Comparison of ENCODE assay signal across 15 mouse cellular contexts in genomic region chr1:167016269-167016668, GRCm38 (mm10). TPM values are rescaled to one million over a fixed set of nuclear protein-coding genes. Genes with fewer than 3 reads are reported as not detected.
A peak's percentile ranks its signal among the peaks of the same experiment; 100 is the strongest.
DNase-seq lines count a peak whose midpoint lies in the region; TF ChIP-seq lines count a peak whose summit lies in the region.
"Had no signal": no experiment of that assay in that cellular context is flagged by ENCODE, and none has a peak within 500 bp of the region (broad histone marks: within the 10 kb centered on the region; RNA-seq: fewer than 3 reads in every experiment).

No protein-coding gene starts in this region.

- H3K27me3 ChIP-seq in limb, embryonic 10.5 days (ENCODE audit: low read depth, poor library complexity, severe bottlenecking) = no peaks in the 10 kb centered on the region
- H3K27me3 ChIP-seq in thymus, adult 2 months (ENCODE audit: control insufficient read depth, insufficient read depth, low read length) = no peaks in the 10 kb centered on the region
- H3K27me3 ChIP-seq: kidney, embryonic 15.5 days; lung, embryonic 15.5 days; midbrain, embryonic 15.5 days; neural tube, embryonic 12.5 days had no signal

- intact Hi-C loops in gastrocnemius, postnatal 36 days (cut with DNase I) = no loop called here

- peak; percentile 57 for DNase-seq in gastrocnemius, adult 18-20 months (ENCODE audit: low spot score)
- no peak for DNase-seq in gastrocnemius, postnatal 36 days
- DNase-seq in brain, adult 2 months (ENCODE audit: low read depth, low spot score) = peak; percentile 89
- peak; percentile 69 to 77 for DNase-seq in cerebellum, adult 18-20 months
- DNase-seq in gastrocnemius, adult 8-10 months (ENCODE audit: low spot score in 2 of 2) = peak; percentile 30 to 61
- DNase-seq in limb, embryonic 10.5 days (ENCODE audit: low spot score) = no peak
- DNase-seq in thymus, adult 2 months = no peak
- DNase-seq: adrenal gland, adult 8-10 months; heart, postnatal 14 days; right cerebral cortex, postnatal 14 days had no signal

- no peak for TF ChIP-seq CTCF in thymus, adult 2 months (IDR thresholded peaks at IDR 0.05; ENCODE audit: borderline replicate concordance, control insufficient read depth, extremely low read depth, insufficient read depth, low read length, poor library complexity)

- no peak for TF ChIP-seq POLR2A in thymus, adult 2 months (IDR thresholded peaks at IDR 0.05; ENCODE audit: control insufficient read depth, extremely low read depth, insufficient read depth, low read length, poor library complexity)

- no peak overlapping the region for H3K27ac ChIP-seq in limb, embryonic 10.5 days
- no peak overlapping the region for H3K27ac ChIP-seq in thymus, adult 2 months (ENCODE audit: control insufficient read depth, insufficient read depth, low read length)
- H3K27ac ChIP-seq: heart, embryonic 10.5 days; kidney, embryonic 15.5 days; lung, embryonic 15.5 days; midbrain, embryonic 15.5 days; neural tube, embryonic 12.5 days had no signal

- H3K4me1 ChIP-seq in limb, embryonic 10.5 days = peaks cover 9% of the 10 kb centered on the region
- H3K4me1 ChIP-seq in thymus, adult 2 months (replicated peaks; ENCODE audit: control insufficient read depth, insufficient read depth, low read length) = no peaks in the 10 kb centered on the region
- H3K4me1 ChIP-seq: heart, embryonic 10.5 days; lung, embryonic 15.5 days had no signal

- no peak overlapping the region for H3K4me3 ChIP-seq in limb, embryonic 10.5 days
- no peak overlapping the region for H3K4me3 ChIP-seq in thymus, adult 2 months (ENCODE audit: control insufficient read depth, insufficient read depth, low read length)
- H3K4me3 ChIP-seq: heart, embryonic 10.5 days; kidney, embryonic 15.5 days; lung, embryonic 15.5 days; midbrain, embryonic 15.5 days; neural tube, embryonic 12.5 days had no signal

- 49% methylated on average over 3 of the region's 3 CpGs for WGBS in limb, embryonic 10.5 days
- WGBS in thymus, adult 2 months = 65% methylated on average over 3 of the region's 3 CpGs

- no peaks in the 10 kb centered on the region for H3K9me3 ChIP-seq in limb, embryonic 10.5 days (replicated peaks)
- H3K9me3 ChIP-seq: heart, embryonic 10.5 days; kidney, embryonic 15.5 days; lung, embryonic 15.5 days; midbrain, embryonic 15.5 days; neural tube, embryonic 12.5 days had no signal

- no peaks in the 10 kb centered on the region for H3K36me3 ChIP-seq in limb, embryonic 10.5 days
- H3K36me3 ChIP-seq in thymus, adult 2 months (ENCODE audit: control insufficient read depth, insufficient read depth, low read length) = no peaks in the 10 kb centered on the region
- H3K36me3 ChIP-seq: heart, embryonic 10.5 days; kidney, embryonic 15.5 days; lung, embryonic 15.5 days; midbrain, embryonic 15.5 days; neural tube, embryonic 12.5 days had no signal

RNA-seq across cellular contexts. Expression of gene Fam78b, which starts 15.1 kb away (rescaled TPM):
- total RNA-seq in gastrocnemius, adult 18-20 months (2021) = 1 to 10 TPM; 1.8 to 2.5 TPM
- total RNA-seq in gastrocnemius, postnatal 36 days (2021) = 1 to 10 TPM; 1.4 to 3.0 TPM
- 1 to 10 TPM; 2.5 to 4.5 (median 2.7) TPM for total RNA-seq in gastrocnemius, adult 8-10 months (2022)
- 0.31 and 0.74 TPM in 2 replicates for polyA plus RNA-seq in limb, embryonic 10.5 days (2016; fragmentation: Nextera tagmentation; extraction: Ambion mirVana)
- 0.98 and 1.6 TPM in 2 replicates for polyA plus RNA-seq in thymus, adult 2 months (2012; rRNA removed)

Comparison
In these comparisons a context has a peak if more than half of its experiments do, and no peak if none do; other contexts are left out.
1. DNase-seq: peak in gastrocnemius, adult 18-20 months (single experiment), brain, adult 2 months (single experiment), cerebellum, adult 18-20 months (2 of 2) and gastrocnemius, adult 8-10 months (2 of 2); none in gastrocnemius, postnatal 36 days (0 of 2), limb, embryonic 10.5 days (single experiment) and thymus, adult 2 months (single experiment).